Mouse (Mus musculus): ENCODE results near the gene Lypd3. TPM values are rescaled to one million over a fixed set of nuclear protein-coding genes. Genes with fewer than 3 reads are reported as not detected.

Lypd3 gene
- total RNA-seq (2021): not detected

GRCm38 (mm10) chr7:24636264-24636663 lies at the start of gene Lypd3:
Lypd3 (plus strand) TSS chr7:24636550.
- DNase-seq: no peak
- intact Hi-C loops (cut with DNase I): no loop called here

GRCm38 (mm10) chr7:24586828-24587227 lies 49.5 kb upstream of the Lypd3 start:
- DNase-seq: no peak
- intact Hi-C loops (cut with DNase I): no loop called here

- peak; percentile 63 to 72 for DNase-seq
- intact Hi-C loops (cut with DNase I): no loop called here
Observed at GRCm38 (mm10) chr7:24587330-24588105, 48.8 kb upstream of the Lypd3 start, which contains the start of the genes Ethe1 and Zfp575. Ethe1 (plus strand) TSS chr7:24587543. Zfp575 (minus strand) TSS chr7:24587641.

- peak; percentile 55 to 68 for DNase-seq
- intact Hi-C loops (cut with DNase I): no loop called here
Observed at GRCm38 (mm10) chr7:24588336-24588735, 48.0 kb upstream of the Lypd3 start.

GRCm38 (mm10) chr7:24591735-24592134 lies 44.6 kb upstream of the Lypd3 start:
- intact Hi-C loops (cut with DNase I): no loop called here
- DNase-seq: no peak

GRCm38 (mm10) chr7:24592163-24592562 lies 44.2 kb upstream of the Lypd3 start:
- DNase-seq: no peak
- intact Hi-C loops (cut with DNase I): no loop called here

GRCm38 (mm10) chr7:24592781-24593180 lies 43.6 kb upstream of the Lypd3 start:
- intact Hi-C loops (cut with DNase I): no loop called here
- DNase-seq: no peak

GRCm38 (mm10) chr7:24593621-24594308 lies 42.6 kb upstream of the Lypd3 start:
- DNase-seq: peak; percentile 75 to 81
- intact Hi-C loops (cut with DNase I): no loop called here

GRCm38 (mm10) chr7:24594309-24594803 lies 42.0 kb upstream of the Lypd3 start:
- DNase-seq: no peak
- intact Hi-C loops (cut with DNase I): no loop called here

GRCm38 (mm10) chr7:24595464-24595863 lies 40.9 kb upstream of the Lypd3 start:
- intact Hi-C loops (cut with DNase I): no loop called here
- no peak for DNase-seq

GRCm38 (mm10) chr7:24598121-24598520 lies 38.2 kb upstream of the Lypd3 start:
- no peak for DNase-seq
- intact Hi-C loops (cut with DNase I): no loop called here

GRCm38 (mm10) chr7:24599211-24600067 lies 36.9 kb upstream of the Lypd3 start:
- intact Hi-C loops (cut with DNase I): loop anchor here (2.0 kb wide), 1 partner anchor 53 kb away; no protein-coding TSS in a partner anchor
- peak; percentile 28 to 31 for DNase-seq

GRCm38 (mm10) chr7:24600941-24601597 lies 35.3 kb upstream of the Lypd3 start:
- peak; percentile 96 to 98 for DNase-seq
- intact Hi-C loops (cut with DNase I): loop anchor here (1.0 to 2.0 kb wide), 2 partner anchors 52 to 61 kb away; no protein-coding TSS in a partner anchor

- DNase-seq: no peak
Observed at GRCm38 (mm10) chr7:24605561-24605960, 30.8 kb upstream of the Lypd3 start.

GRCm38 (mm10) chr7:24606046-24606445 lies 30.3 kb upstream of the Lypd3 start:
- intact Hi-C loops (cut with DNase I): no loop called here
- DNase-seq: no peak

More at GRCm38 (mm10) chr7:24605561-24605960, 30.8 kb upstream of the Lypd3 start:
- intact Hi-C loops (cut with DNase I): no loop called here

- intact Hi-C loops (cut with DNase I): no loop called here
- DNase-seq: peak; percentile 72 to 75
Observed at GRCm38 (mm10) chr7:24608017-24608416, 28.3 kb upstream of the Lypd3 start.

- intact Hi-C loops (cut with DNase I): no loop called here
Observed at GRCm38 (mm10) chr7:24608561-24608960, 27.8 kb upstream of the Lypd3 start.

GRCm38 (mm10) chr7:24610144-24610878 lies 26.0 kb upstream of the Lypd3 start, which contains the start of gene Phldb3:
Phldb3 (plus strand) TSS chr7:24610763.
- DNase-seq: no peak

More at GRCm38 (mm10) chr7:24608561-24608960, 27.8 kb upstream of the Lypd3 start:
- peak in 1 of 2 experiments; percentile 23 for DNase-seq

More at GRCm38 (mm10) chr7:24610144-24610878, 26.0 kb upstream of the Lypd3 start, which contains the start of gene Phldb3:
- intact Hi-C loops (cut with DNase I): loop anchor here (2.0 kb wide), 1 partner anchor 20 kb away; no protein-coding TSS in a partner anchor

Data from heart, postnatal 10 days (tissue).